Mouse (Mus musculus) layer of hippocampus, adult 9-10 months (tissue): ENCODE results near the gene Arpc1b.

Experiments
- DNase-seq: peaks from one replicate; pipeline ENCODE4 v3.0.0; 2022; ENCODE audit warnings: low spot score

Arpc1b gene

DNA sequence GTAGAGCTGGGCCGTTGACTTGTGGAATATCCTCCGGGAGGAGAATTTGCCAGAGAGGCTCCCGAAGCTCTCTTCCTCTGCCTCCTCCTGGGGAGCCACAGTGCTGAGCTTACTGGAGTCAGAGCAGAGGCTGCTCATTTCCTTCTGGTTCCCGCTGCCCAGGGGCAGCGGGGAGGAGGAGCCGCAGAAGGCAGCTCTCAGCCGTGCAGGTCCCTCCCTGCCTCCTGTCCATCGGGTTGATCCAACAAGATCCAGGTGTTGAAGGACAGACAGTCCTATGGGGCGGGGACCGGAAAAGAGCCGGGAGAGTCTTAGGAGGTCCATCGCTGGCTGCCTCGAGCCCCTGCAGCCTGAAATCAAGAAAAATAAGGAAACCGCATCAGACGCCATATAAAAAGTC lies 51.2 kb downstream of the Arpc1b start:
- no peak for DNase-seq

DNA sequence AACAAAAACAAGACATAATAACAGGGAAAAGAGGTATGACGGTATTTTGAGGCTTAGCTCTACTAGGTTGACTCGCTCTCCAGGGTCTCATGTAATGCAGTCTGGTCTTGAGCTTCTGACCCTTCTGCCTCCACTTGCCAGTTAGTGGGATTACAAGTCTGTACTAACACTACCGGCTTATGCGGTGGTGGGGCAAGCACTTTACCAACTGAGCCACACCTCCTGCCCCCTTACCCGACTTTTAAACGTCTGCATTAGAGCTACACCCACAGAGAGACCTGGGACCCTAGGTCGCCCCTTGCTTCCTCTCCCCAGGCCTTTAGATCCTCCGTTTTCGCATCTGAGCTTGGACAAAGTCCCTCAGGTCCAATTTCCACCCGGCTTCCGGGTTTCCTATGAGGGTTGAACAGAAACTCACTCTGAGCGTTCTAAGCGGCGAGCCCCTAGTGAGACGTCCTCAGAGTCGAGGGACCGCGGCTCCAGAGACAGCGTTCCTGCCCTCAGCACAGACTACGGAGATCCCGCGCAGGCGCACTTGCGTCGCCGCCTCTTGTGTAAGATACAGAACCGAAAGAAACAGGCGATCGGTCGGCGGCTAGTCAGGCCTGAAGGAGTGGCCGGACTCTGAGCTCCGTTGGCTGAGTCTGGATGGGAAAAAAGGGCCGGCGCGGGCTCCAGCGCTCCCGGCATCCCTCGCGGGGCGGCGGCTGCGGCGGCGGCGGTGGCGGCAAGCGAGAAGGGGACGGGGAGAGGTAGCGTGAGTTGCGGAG lies 52.7 kb downstream of the Arpc1b start, which contains the start of the genes Ptcd1 and Cpsf4:
Gene Ptcd1, minus strand, starts transcription at position 573 of the 770 bp plus-strand sequence.
Gene Cpsf4, plus strand, starts transcription at position 678 of the 770 bp plus-strand sequence.
- peak; percentile 98 for DNase-seq

DNA sequence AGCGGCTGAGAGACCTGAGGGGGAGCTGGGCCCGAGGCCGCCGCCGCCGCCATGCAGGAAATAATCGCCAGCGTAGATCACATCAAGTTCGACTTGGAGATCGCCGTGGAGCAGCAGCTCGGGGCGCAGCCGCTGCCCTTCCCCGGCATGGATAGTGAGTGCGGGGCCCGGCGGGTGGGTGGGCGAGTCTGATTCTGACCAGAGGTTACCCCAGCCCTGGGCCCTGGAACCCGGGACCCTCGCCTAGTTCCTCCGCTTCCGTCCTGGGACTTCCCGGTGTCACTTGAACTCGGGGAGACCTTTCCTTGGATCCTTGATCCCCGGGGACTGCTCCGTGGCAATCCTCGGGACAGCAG lies 53.3 kb downstream of the Arpc1b start:
- DNase-seq, result no peak

DNA sequence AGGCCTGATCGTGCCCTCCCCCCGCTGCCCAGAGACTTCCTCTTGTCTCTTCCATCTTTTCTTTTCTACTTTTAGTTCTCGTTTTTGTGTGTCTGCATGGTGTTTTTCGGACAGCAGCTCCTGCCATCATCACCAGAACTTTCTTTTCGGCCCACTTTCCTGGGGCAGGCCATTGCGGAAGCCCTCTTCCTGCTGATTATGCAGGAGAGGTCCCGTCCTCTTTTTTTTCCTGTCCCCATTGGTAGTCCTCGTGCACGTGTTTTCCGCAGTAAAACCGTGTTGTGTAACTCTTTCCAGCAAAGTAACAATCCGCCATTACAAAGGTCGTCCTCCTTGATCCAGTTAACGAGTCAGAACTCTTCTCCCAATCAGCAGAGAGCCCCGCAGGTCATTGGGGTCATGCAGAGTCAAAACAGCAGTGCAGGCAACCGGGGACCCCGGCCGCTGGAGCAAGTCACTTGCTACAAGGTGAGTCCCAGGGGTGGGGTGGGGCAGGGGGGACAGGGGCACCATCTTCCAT lies 64.5 kb downstream of the Arpc1b start:
- DNase-seq, result no peak
